Mouse (Mus musculus) erythroid progenitor cell, adult 5-6 weeks (primary cell): ENCODE measurements around the gene Osbp2. TPM values are rescaled to one million over a fixed set of nuclear protein-coding genes. Genes with fewer than 3 reads are reported as not detected.

Source experiments
- ATAC-seq: replicated peaks from 2 replicates; pipeline ENCODE4 v1.8.0; 2016; ENCODE audit warnings: moderate number of reproducible peaks, mild to moderate bottlenecking, moderate TSS enrichment, inconsistent platforms; ENCODE audit not compliant: poor library complexity, low FRiP score, severe bottlenecking
- total RNA-seq, 2 experiments: library from RNA; stranded (forward) in 1 of 2; stranded (reverse) in 1 of 2; fragments of 150-400 nt in 1 of 2; fragments of 186-747, 209-891 nt in 1 of 2; gene quantifications; 2 replicates each; pipeline versions ENCODE4 v1.2.3 to v1.2.4; 2015 to 2017; ENCODE audit warnings: low replicate concordance in 2 of 2

Osbp2 gene
- total RNA-seq, 2 experiments from 2014 or later, result not detected

DNA sequence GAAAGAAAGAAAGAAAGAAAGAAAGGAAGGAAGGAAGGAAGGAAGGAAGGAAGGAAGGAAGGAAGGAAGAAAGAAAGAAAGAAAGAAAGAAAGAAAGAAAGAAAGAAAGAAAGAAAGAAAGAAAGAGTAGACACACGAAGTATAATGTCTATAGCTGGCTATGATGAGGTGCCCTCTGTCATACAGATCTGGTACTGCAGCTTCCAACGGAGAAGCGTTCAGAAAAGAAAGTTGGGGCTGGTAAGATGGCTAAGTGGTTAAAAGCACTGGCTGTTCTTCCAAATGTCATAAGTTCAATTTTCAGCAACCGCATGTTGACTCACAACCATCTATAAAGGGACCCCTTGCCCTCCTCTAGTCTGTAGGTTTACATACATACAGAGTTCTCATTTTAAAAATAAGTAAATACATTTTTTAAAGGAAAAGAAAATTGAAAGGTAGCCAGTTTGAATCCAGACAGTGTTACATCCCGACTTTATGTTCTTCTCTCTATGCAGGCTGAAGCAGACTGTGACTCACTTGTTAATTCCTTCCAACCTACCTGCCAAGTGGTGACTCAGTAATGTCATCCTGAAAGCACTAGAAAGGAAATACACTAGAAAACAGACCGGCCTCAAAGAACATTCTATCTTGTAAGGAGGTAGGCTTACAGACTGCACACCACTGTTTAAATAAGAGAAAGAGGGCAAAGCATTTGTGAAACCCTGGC lies 31.4 kb downstream of the Osbp2 start:
- no peak for ATAC-seq

DNA sequence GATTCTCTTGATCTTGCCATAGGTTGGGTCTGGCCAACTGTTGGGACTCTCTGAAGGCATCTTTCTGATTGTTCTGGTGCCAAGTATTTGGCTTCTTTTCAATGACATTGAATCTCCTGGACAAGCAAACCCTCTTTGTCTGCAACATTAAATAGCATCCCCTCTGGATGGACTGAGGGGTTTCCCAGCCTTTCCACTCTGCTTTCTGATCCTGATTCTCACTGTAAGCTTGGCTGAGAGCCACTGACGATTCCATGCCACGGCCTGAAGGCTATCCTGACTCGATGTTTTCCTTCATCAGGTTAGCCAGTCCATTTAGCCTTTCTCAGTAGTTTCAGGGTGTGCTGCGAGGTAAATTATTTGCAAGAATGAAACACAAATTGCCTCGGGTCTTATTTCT lies 34.0 kb downstream of the Osbp2 start:
- ATAC-seq, result no peak

DNA sequence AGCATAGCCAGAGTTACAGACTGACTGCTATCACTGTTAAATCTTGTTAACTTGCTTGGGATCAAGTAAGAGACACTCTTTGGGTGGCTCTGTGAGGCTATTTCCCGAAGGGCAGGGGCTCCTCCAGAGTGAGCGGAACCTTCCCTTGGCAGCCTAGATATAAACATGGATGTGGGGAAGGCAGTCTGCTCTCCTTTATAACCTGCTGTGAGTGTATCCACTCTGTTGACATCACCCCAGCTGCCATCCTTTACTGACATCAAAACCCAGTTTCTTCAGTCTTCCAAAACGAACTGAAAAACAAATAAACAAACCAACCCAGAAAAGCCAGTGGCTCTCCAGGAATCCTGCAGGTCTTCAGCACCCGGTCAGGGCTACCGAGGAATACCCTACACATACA lies 39.6 kb downstream of the Osbp2 start:
- no peak for ATAC-seq

DNA sequence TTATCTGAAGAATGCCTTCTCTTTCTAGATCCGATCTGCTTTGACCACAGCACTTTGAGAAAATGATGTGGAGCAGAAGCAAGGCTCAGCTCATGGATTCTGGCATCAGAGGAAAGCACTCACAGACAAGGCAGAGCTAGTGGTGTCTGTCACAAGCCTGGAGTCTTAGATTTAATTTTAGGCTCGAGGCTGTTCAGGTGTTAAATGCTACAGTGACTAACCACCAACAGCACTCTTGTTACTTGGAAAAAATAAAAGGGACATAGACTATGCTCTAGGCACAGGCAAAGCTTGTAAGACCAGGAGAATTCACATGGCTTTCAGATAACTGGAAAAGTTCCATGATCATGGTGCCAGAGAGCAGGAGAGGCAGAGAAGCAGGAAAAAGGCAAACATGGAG lies 40.3 kb downstream of the Osbp2 start:
- ATAC-seq, result no peak

DNA sequence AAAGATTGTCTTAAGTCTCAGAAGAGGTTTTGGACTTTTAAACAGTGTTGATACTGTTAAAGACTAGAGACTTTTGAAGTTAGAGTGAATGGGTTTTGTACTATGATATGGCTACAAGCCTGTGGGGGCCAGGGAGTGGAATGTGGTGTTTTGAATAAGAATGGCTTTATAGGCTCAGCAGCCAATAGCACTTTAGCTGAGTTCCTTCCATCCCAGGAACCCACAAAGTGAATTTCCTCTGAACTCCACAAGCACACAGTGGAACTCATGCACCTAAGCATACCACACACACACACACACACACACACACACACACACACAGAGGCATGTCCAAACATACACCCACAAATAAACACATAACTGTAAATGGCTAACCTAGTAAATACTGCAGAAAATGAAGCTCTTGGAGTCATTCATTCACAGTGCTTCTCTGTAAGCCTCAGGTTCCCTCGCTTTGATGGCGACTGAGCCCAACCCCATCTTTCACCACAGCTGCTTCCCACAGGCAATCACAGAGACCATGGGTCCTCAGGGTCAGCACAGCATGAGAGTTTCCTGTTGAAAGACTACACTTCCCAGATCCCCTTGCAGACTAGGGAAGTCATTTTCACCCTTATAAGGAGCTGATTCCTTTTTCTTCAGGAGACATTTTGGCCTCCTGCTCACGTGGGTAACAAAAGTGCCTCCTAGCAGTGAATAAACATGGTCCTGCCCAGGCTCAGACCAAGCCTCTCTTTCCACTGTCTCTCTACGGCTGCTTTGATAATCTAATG lies 45.5 kb downstream of the Osbp2 start:
- ATAC-seq, result no peak

DNA sequence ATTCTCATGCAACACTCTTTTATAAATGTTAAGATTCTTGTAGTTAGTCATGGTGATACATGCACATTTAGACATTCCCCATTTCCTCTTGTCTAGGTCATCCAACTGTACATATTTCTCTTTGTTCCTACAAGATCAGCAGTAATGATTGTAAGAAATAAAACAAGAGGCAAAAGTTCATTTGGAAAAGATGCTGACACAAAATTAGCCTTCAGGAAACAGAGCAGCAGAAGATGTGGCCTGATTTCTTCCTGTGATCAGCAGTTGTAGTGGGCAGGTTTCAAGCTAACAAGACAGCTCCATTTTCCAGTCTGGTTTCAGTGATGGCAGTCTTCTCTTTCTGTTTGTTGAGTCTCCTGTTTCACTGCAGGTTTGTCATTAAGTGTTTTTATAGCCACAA lies 47.8 kb downstream of the Osbp2 start:
- no peak for ATAC-seq

DNA sequence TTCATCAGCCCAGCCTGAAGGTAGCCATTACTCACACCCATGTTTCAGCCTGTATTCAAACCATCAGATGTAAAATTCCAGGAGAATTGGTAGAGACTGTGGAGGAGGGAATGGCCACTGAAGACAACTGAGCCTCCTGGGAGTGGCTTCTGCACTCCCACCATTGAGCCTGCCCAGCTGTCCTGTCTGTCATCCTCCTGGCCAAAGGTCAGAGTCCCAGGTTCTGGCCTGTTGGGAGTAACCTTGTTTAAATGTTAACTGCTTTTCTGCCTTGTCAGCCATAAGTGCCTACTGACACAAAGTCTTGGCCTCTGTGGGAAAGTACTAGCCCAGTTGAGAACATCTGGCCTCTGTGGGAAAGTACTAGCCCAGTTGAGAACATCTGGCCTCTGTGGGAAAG lies 50.4 kb downstream of the Osbp2 start:
- ATAC-seq, result no peak

DNA sequence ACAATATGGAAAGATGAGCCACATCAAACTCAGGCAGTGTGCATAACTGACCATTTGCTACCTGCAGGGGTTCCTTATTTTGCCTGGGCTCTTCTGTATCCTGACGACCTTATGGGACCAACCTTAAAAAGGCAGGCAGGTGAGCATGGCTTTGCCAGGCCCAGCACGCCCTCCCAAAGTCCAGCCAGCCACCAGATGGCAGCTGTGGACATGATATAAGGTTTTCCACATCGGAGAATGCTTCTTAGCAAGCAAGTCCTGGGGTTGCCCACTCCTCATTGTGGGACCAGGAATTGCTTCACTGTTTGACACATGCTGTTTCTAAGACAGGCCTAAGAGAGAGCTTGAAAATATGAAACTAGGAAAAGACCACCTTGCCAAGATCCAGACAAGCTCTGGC lies 55.5 kb downstream of the Osbp2 start:
- no peak for ATAC-seq

DNA sequence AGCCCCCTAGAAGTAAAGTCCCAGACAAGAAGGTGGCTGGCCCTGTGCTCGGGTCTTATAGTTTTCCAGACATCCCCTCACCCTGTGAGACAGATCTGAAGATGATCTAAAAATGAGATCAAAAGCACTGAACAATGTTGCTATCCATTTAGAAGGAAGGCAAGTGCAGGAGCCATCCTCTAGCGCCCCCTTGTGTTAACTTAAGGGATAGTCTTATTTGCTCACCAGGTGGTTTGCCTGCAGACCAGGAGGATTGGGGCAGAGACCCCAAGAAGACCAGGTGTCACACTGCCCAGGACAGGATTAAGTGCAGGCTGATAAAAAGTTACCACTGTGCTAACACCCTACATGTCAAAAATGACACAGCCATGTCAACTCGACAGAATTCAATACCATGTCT lies 58.3 kb downstream of the Osbp2 start:
- 0 out of 2 replicates have a peak, but pooled peaks have one; percentile 30 for ATAC-seq

DNA sequence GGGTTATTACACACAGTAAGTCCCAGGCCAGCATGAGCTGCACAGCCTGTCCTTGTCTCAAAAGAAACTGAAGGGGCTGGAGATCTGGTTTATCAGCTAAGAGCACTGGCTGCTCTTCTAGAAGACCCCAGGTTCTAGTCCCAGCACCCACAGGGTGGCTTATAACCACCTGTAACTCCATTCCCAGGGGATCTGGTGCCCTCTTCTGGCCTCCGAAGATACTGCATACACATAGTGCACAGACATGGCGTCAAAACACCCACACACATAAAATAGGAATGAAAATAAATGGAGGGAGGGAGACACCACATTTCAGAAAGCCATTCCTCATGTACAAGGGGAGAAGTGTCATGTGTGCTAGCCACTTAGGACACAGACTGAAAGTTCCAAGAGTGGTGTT lies 59.1 kb downstream of the Osbp2 start:
- no peak for ATAC-seq

DNA sequence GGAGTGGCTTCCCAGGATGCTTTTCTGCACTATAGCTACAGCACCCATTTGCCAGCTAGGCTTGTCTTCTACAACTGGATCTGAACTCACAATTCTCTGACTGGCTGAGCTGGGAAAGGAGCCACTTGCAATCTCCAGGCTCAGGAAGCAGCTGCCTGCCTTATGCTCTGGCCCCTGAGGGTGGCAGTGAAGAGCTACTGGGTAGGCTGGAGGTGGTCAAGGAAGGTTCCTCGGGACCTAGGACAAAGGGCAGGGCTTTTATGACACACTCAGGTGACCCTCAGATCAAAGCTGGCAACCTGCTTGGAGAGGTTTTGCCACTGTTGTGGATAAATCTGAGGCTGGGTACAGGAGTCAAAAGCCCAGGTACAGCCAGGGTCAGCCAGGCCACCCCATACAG lies 61.6 kb downstream of the Osbp2 start:
- ATAC-seq, result no peak

DNA sequence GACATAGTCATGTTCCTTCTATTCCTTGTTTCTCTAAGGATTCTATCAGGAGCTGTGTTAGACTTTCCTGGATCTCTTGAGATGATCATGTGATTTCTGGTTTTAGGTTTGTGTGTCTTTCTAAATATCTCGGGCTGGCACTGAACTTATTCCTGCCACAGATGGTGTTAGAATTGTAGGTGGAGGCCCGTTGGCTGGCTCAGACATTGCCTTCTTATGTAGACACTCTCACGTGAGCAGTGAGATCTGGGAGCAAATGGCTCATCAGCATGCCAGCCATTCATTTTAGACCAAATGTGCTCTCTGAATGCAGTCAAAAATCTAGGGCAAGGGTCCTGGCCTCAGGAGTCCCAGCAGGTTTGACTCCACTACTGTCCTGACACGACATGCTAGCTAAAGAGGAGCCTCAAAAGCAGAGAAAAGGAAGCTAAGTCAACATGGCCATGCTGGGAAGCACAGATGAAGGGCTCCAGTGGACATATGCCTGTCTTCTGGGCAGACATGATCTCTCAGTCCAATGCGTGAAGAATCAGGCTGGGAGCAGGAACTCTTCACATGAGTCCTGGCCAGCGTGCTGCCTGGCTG lies 66.0 kb downstream of the Osbp2 start:
- ATAC-seq, result no peak

DNA sequence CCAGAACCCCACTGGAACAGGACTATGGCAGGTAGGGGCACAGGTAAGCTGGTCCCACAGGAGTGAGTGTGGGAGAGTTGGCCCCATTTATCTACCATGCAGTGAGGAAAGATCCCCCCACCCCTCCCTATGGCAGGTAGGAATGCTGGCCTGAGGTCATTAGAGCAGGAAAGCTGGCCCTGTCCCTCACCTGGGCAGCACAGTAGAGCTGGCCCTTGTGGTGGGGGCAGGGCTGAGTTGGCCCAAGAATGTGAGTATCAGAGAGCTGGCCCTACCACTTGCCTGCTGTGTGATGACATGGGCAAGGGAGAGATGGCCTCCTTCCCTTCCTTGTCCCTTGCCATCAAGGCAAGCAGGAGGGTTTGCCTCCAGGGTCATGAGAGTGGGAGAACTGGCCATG lies 73.0 kb downstream of the Osbp2 start:
- ATAC-seq, result no peak

DNA sequence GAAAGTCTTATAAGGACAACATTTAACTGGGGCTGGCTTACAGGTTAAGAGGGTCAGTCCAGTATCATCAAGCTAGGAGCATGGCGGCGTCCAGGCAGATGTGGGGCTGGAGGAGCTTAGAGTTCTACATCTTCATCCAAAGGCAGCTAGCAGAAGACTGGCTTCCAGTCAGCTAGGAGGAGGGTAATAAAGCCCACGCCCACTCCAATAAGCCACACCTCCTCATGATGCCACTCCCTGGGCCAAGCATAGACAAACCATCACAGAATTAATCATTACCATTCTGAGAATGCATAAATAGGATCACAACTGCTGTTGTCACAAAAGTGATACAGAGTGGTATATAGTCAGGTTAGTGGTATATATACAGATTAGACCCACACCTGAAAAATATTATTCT lies 73.8 kb downstream of the Osbp2 start:
- ATAC-seq, result no peak

DNA sequence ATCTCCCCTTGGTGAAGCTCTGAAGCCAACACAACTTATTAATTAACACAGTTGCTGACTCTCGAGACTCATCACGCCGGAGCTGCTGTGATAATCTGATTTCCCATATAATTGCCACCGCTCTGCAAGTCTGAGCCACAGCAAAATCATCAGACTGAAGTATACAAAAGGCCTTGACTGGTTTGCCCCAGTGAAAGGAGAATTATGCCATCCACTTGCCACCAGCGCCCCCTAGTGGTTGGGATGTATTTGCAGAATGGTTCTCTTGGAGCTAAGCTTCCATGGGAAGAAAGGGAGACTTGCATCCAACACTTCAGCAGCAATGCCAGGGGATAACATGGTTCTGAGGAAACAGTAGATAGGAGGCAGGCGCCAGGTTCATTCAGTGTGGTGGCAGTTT lies 77.1 kb downstream of the Osbp2 start:
- 0 out of 2 replicates have a peak, but pooled peaks have one; percentile 45 for ATAC-seq

DNA sequence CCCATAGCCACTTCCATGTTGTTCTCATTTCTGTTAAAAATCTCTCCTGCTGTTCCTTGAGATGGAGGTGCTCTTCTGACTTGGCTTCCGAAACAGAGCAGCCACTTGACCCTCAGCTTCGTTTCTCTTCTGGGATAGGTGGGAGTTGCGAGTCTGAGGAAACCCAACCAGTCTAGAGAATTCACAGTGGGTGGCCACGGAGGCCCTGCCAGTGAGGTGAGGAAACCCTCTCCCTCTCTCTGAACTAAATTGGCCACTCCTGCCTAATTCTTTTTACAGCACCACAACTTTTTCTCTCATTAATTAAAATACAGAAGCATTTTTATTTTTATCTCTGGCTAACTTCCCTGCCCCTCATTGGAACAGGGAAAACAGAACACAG lies 88.4 kb downstream of the Osbp2 start:
- no peak for ATAC-seq

DNA sequence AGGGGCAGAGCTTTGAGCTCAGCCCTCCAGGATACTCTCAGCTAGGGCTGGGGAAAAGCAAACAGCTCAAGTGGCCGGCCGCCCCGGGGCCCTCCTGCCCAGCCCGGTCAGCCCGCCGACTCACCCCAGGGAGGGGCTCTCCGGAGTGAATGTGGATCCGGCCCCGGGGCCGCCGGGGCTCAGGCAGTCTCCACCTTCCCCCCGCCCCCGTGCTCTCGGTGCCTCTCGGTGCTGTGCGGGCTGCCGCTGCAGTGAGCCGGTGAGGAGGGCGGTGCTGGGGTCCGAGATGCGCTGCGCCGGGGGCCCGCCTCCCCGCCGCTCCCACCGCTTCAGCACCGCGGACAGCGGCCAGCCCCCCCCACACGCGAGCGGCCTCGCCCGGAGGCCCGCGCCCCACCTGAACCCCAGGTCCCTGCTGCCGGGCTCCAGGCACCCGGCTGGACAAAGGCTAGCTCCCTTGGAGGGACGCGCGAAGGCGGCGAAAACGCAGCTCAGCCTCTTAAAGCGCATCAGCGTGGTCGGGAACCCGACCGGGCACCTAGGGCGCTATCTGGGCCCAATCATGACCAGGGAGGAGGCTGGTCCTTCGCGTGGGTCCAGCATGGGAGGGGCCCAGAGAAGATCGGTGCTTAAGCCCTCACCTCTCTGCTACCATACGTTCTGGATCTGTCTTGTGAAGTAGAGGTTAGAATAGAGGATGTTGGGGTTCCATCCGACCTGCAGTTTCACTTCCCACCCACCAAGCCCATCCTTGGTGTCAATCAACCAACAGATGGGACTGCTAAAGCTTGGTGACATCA lies 89.0 kb downstream of the Osbp2 start:
- no peak for ATAC-seq

DNA sequence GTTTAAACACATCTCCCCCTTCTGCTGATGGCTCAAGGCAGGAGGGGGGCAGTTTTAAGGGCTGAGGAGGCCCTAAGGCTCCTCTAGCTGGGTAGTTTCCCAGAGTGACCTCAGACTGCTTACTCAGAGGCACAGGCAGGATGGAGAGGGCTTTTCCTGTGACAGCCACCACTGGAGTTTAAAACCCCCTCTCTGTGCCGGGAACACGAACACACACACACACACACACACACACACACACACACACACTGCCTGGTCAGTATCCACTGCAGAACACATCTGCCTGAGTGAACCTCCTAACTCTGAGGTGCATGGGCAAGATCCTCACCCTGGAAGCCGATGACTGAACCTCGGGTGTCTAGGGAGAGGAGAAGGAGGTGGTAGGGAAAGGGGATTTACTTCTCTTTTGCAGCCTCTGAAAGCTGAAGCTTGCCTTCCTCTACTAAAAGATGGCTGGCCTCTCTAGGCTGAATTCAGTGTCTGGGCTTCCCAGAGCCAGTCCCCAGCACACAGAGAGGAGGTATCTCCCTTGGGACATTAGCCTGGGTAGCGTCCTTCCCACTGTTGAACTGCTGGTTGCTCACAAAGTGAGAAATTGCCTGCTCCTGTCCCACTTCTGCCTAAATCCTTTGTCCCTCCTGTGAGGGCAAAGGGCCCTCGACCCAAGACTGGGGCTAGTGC lies 89.8 kb downstream of the Osbp2 start:
- no peak for ATAC-seq

DNA sequence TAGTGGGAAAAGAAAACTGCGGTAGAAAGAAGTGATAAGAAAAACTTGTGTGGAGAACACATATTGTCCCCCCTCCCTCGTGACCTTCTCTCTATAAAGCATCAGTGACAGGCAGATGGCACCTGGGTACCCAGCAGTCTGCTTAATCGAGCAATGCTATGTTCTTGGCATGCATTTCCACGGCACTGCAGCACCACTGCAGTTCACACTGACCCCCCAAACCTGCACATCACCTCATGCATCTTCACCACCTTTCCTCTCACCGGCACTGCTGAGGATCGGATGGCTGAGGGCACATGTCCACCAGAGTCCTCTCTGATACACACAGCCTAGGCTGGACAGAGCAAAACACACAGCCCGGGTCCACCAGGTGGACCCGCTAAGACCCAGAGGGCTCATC lies 90.6 kb downstream of the Osbp2 start:
- no peak for ATAC-seq

DNA sequence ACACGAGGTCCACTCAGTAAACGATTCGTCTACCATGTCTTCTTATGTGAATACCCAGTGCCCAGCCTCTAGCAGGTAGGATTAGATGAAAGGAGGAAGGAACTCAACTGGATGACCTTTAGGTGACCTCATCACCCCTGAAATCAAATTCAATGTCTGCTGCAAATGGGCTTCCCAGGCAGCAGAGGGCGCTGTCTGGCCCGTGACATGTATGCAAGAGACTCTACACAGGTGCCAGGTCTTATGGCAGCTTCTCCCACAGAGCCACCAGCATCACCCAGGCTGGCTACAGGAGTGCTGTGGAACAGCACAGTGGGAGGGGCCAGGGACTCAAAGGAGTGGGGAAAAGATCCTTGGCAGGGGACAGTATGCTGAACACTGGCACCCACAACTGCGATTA lies 92.4 kb downstream of the Osbp2 start:
- ATAC-seq, result no peak
